Mouse (Mus musculus) midbrain, embryonic 11.5 days (tissue): ENCODE measurements around the gene Dhcr24. TPM values are rescaled to one million over a fixed set of nuclear protein-coding genes. Genes with fewer than 3 reads are reported as not detected.
A peak's percentile ranks its signal among the peaks of the same experiment; 100 is the strongest.

Experiments
- ATAC-seq: fragments of 200-750 bp; cut with Nextera tagmentation; 2 replicates; pipeline ENCODE4 v1.8.0; 2017; ENCODE audit warnings: moderate TSS enrichment, moderate library complexity; ENCODE audit not compliant: low FRiP score
- DNase-seq: peaks from one replicate; pipeline ENCODE4 v3.0.0; 2015; ENCODE audit warnings: low spot score; ENCODE audit errors: missing footprints
- H3K27ac ChIP-seq: fragments of 300-500 bp; sonication (generic); 2 replicates; pipeline ENCODE4 v1.5.1; 2014; ENCODE audit warnings: low read depth, low read length
- H3K27me3 ChIP-seq: fragments of 300-500 bp; sonication (generic); 2 replicates; pipeline ENCODE4 v1.6.1; 2014; ENCODE audit warnings: mild to moderate bottlenecking, low read length, moderate library complexity, mixed read lengths; ENCODE audit not compliant: control insufficient read depth, insufficient read depth
- H3K36me3 ChIP-seq: fragments of 300-500 bp; sonication (generic); 2 replicates; pipeline ENCODE4 v1.6.1; 2014; ENCODE audit warnings: mild to moderate bottlenecking, low read length, moderate library complexity, mixed read lengths; ENCODE audit not compliant: control insufficient read depth, insufficient read depth
- H3K4me1 ChIP-seq: fragments of 300-500 bp; sonication (generic); 2 replicates; pipeline ENCODE4 v1.6.1; 2014; ENCODE audit warnings: low read length; ENCODE audit not compliant: control insufficient read depth, insufficient read depth
- H3K4me2 ChIP-seq: fragments of 300-500 bp; sonication (generic); 2 replicates; pipeline ENCODE4 v1.6.1; 2014; ENCODE audit warnings: mild to moderate bottlenecking, moderate library complexity
- H3K4me3 ChIP-seq: fragments of 300-500 bp; sonication (generic); 2 replicates; pipeline ENCODE4 v1.5.1; 2014; ENCODE audit warnings: low read depth, low read length
- H3K9ac ChIP-seq: fragments of 300-500 bp; sonication (generic); 2 replicates; pipeline ENCODE4 v1.6.1; 2014; ENCODE audit warnings: low read length
- H3K9me3 ChIP-seq: fragments of 300-500 bp; sonication (generic); 2 replicates; pipeline ENCODE4 v1.6.1; 2016; ENCODE audit warnings: low read length; ENCODE audit not compliant: control insufficient read depth
- WGBS: fragments of 180-500 bp; shearing (Covaris S2); extraction: QIAGEN DNeasy Blood & Tissue Kit; methylation state at CpG from one replicate; pipeline ENCODE4 v1.1.7; 2014; 5-methylcytosine and 5-hydroxymethylcytosine counted together
- polyA plus RNA-seq: library from polyadenylated mRNA; unstranded; fragments of >200 nt; fragmentation: Nextera tagmentation; extraction: Ambion mirVana; gene quantifications from 2 replicates; pipeline ENCODE4 v1.2.1, GENCODE M21; 2014

Dhcr24 gene
- polyA plus RNA-seq, 1 experiment from 2014 or later = 27.1 TPM

- WGBS = 91% methylated on average over 5 of the region's 5 CpGs
- Histone ChIP-seq H3K36me3 (no peaks in the 10 kb centered on the region), H3K27ac (no peak overlapping the region), H3K27me3 (no peaks in the 10 kb centered on the region), H3K9ac (no peak overlapping the region), H3K9me3 (no peaks in the 10 kb centered on the region; the same call in 1 of the 2 replicates), H3K4me3 (no peak overlapping the region), H3K4me2 (no peak overlapping the region), H3K4me1 (peaks cover 11% of the 10 kb centered on the region)
- ATAC-seq = no peak
- no peak for DNase-seq
Observed at GRCm38 (mm10) chr4:106557262-106557661, 3.6 kb upstream of the Dhcr24 start.

DNA sequence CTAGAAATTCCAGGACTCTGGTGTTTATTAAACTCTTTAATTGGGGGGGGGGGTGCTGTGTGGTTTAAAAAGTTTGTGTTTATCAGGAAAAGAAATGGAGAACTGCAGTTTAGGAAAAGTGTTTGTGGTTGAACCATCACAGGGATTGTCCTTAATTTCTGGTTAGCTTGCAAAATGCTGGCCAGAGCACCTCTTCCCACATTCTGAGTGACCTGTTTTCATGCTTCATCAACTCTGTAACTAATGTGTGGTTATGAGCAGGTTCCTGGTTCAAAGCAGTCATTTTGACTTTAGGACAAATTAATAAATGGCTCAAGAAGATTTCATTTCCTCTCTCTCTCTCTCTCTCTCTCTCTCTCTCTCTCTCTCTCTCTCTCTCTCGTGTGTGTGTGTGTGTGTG lies 2.9 kb upstream of the Dhcr24 start:
- peaks cover 18% of the 10 kb centered on the region for H3K4me1 ChIP-seq
- H3K27ac ChIP-seq = no peak overlapping the region
- no peak overlapping the region for H3K9ac ChIP-seq
- DNase-seq (no peak), ATAC-seq (no peak)
- no peaks in the 10 kb centered on the region for H3K27me3 ChIP-seq
- H3K36me3 ChIP-seq = no peaks in the 10 kb centered on the region
- no peak overlapping the region for H3K4me2 ChIP-seq
- no CpG with 5 or more reads among the region's 1 CpGs for WGBS
- H3K9me3 ChIP-seq = no peaks in the 10 kb centered on the region
- no peak overlapping the region for H3K4me3 ChIP-seq

DNA sequence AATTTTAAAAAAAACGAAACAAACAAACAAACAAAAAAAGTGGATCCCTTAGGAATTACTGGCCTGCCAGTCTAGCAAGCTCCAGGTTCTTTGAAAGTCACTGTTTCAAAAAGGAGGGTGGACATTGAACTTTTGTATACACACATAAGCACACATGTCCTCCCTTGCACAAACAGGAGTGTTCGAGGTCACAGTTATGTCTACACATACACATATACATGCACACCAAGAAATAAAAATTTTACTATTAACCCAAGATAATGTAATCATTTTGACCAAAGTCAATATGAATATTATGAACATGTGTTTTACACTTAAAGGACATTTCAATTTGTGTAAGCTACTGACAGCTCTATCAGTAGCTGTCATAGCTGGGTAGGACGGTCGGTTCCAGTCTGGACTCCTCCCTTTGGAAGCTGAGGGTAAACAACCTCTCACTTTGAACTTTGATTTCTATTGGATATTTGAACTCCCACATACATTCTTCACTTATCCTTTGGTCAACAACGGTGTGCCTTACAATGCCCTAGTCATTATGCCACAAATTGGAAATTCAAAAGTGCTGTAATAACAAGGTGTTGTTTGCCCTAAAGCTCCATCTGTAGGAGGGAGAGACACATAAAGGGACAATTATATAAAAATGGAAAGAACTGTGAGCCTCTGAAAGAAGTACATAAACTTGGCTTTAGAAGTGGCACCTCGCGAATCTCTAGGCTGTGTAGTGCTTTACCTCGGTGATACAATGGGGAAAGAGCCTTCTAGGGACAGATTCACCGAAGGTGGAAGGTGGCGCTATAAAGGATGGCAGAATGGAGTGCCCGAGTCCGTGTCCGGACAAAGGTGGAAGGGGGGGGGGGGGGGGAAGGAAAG lies 1.3 kb upstream of the Dhcr24 start:
- Histone ChIP-seq H3K9ac (no peak overlapping the region), H3K9me3 (no peaks in the 10 kb centered on the region), H3K4me2 (peak overlapping the region; percentile 97), H3K4me1 (peaks cover 31% of the 10 kb centered on the region), H3K4me3 (peak overlapping the region; percentile 78; the same call in 1 of the 2 replicates), H3K27ac (peak overlapping the region; percentile 69; the same call in 1 of the 2 replicates), H3K36me3 (peaks cover 5% of the 10 kb centered on the region; the same call in 1 of the 2 replicates), H3K27me3 (no peaks in the 10 kb centered on the region)
- DNase-seq = no peak
- 36% methylated on average over 10 of the region's 13 CpGs for WGBS
- no peak for ATAC-seq

DNA sequence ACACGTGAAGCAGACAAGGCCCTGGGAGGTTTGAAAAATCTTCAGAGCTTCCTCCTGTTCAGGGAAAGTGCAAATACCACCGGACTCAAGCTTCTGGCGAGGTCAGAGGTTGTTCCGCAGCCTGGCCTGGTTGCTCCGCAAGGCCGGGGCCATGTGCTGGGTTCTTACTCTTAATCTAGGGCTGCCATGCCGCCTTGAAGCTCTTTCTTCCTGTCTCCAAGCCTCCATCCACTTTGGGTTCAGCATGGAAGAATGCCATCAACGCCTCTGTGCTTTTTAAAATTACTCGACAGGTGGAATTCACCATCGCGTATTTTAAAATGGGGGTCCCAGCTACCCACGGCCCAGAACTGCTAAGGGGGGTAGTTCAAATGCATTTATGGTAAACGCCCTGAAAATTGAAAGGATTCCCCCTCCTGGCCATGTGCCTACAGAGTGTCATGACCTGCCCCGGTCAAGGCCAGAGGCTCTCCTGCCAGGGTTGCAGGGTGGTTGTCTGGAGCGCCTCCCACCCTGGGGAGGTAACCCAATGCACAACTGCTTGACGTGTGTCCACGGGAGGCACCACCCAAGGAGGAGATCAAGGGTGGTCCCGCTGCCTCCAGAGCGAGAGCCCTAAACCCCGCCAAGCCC lies 509 bp upstream of the Dhcr24 start:
- DNase-seq = no peak
- under 1% methylated on average over 20 of the region's 20 CpGs for WGBS
- H3K36me3 ChIP-seq = peaks cover 5% of the 10 kb centered on the region; the same call in 1 of the 2 replicates

DNA sequence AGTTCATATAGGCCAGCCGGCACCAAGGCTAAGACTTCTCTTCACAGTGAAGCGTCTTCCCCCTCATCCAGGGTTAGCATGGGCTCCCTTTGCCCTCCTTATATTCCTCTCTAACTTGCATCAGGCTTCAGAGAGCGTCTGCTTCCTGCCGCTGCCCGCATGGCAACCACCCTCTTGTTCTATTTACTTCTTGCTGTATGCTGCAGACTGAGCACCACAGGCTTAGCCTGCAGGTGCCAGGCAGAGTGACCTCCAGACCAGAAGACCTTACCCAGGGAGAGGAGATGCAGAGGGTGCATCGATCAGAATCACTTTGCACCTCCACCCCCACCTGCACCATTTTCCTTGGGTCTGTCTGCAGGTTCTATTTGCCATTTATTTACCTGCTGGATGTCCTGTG lies 1.2 kb downstream of the Dhcr24 start:
- Histone ChIP-seq H3K4me2 (peak overlapping the region; percentile 97), H3K9ac (peak overlapping the region; percentile 81), H3K27ac (no peak overlapping the region), H3K4me3 (peak overlapping the region; percentile 78), H3K27me3 (no peaks in the 10 kb centered on the region), H3K4me1 (peaks cover 31% of the 10 kb centered on the region), H3K9me3 (no peaks in the 10 kb centered on the region), H3K36me3 (peaks cover 11% of the 10 kb centered on the region; the same call in 1 of the 2 replicates)
- no peak for ATAC-seq
- DNase-seq = no peak
- WGBS = 12% methylated on average over 6 of the region's 6 CpGs

More for the DNA sequence above, 509 bp upstream of the Dhcr24 start:
- peak overlapping the region; percentile 69; the same call in 1 of the 2 replicates for H3K27ac ChIP-seq
- H3K9ac ChIP-seq = peak overlapping the region; percentile 39
- H3K4me1 ChIP-seq = peaks cover 31% of the 10 kb centered on the region
- H3K27me3 ChIP-seq = no peaks in the 10 kb centered on the region
- H3K4me2 ChIP-seq = peak overlapping the region; percentile 97
- H3K4me3 ChIP-seq = peak overlapping the region; percentile 78
- no peaks in the 10 kb centered on the region for H3K9me3 ChIP-seq
- ATAC-seq = peak; percentile 2; the same call in 1 of the 2 replicates

DNA sequence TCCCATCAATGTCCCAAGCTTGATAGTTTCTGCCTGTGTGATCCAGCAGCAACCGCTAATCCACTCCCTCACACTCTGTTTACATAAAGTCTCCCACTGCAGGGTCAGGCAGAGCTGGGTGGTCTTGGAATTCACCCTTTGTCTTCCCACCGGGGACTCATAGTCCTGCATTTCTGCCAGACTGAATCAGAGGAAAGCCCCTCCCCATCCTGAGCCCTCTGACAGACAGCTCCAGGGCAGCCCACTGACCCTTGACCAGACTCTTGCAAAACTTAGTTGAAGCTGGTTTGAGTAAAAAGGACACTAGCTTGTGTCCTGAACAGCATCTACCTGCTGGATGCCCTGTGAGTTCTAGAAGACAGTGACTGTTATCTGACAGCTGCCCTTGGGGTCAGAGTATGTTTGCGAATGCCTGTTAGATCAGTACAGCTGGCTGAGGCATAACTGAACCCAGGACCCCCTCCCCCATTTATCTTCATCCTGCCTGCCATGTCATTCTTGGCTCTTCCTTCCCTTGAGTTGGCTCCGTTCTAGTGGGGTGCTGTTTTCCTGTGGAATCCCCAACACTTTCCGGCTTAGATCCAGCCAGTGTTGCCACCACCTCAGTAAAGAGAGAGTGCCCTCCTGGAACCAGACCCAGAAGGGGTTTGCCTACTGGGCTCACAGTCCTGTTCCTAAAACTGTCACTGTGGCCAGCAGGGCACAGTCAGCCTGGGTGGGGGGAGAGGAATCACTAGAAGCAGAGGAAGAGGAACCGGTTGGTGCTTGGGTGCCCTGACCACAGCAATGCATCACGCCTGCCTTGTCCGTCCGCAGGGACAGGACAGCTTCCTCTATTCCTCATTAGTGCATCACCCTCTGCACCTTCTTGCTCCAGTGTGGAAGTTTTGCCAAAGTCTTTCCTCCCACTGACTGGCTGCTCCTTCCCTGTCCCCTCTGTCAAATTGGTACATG lies 2.3 kb downstream of the Dhcr24 start:
- Histone ChIP-seq H3K27me3 (no peaks in the 10 kb centered on the region), H3K36me3 (peaks cover 15% of the 10 kb centered on the region; the same call in 1 of the 2 replicates), H3K4me1 (peaks cover 31% of the 10 kb centered on the region), H3K4me2 (peak overlapping the region; percentile 97), H3K27ac (no peak overlapping the region), H3K9ac (peak overlapping the region; percentile 81; the same call in 1 of the 2 replicates), H3K4me3 (peak overlapping the region; percentile 78), H3K9me3 (no peaks in the 10 kb centered on the region)
- 50% methylated on average over 9 of the region's 9 CpGs for WGBS
- DNase-seq (peak; percentile 91), ATAC-seq (no peak)

DNA sequence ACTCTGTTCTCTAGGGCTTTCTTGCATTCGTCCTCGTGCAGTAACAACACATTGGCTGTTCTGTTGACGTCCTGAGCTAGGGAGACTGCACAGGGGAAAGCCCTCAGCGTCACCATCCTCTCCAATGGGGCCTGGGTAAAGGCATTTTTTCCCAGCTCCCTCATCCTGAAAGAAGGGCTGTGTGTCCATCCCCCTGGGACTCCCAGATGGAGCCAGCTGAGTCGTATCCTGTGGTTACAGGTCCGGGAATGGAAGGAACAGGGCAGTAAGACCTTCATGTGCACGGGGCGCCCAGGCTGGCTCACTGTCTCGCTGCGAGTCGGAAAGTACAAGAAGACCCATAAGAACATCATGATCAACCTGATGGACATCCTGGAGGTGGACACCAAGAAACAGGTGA lies 3.3 kb downstream of the Dhcr24 start:
- 94% methylated on average over 11 of the region's 11 CpGs for WGBS
- Histone ChIP-seq H3K4me3 (no peak overlapping the region), H3K4me2 (no peak overlapping the region)

DNA sequence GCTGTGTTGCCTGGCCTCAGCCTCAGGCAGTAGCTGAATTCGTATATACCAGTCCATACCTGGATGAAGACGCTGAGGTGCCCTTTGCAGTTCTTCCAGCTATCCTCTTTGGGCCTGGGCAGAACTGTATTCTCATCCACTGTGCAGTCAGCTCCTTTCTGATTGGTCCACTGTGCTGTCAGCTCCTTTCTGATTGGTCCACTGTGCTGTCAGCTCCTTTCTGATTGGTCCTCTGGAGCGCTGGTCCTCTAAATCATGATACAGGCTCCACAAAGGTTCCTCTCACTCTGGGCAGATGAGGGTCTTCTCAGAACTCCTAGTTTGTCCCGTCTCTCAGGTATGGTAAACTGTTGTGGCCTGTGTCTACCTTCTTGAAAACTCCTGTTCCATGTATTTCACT lies 8.8 kb downstream of the Dhcr24 start:
- no peak overlapping the region for H3K4me3 ChIP-seq
- H3K36me3 ChIP-seq = peaks cover 25% of the 10 kb centered on the region
- 89% methylated on average over 4 of the region's 4 CpGs for WGBS
- no peak overlapping the region for H3K4me2 ChIP-seq
- no peaks in the 10 kb centered on the region for H3K4me1 ChIP-seq
- no peaks in the 10 kb centered on the region for H3K9me3 ChIP-seq
- ATAC-seq (no peak), DNase-seq (peak; percentile 75)
- no peak overlapping the region for H3K27ac ChIP-seq
- H3K9ac ChIP-seq = no peak overlapping the region
- H3K27me3 ChIP-seq = no peaks in the 10 kb centered on the region

More for the DNA sequence above, 3.3 kb downstream of the Dhcr24 start:
- no peaks in the 10 kb centered on the region for H3K9me3 ChIP-seq
- DNase-seq (no peak), ATAC-seq (no peak)
- no peak overlapping the region for H3K27ac ChIP-seq
- peaks cover 31% of the 10 kb centered on the region for H3K4me1 ChIP-seq
- peaks cover 15% of the 10 kb centered on the region; the same call in 1 of the 2 replicates for H3K36me3 ChIP-seq
- no peaks in the 10 kb centered on the region for H3K27me3 ChIP-seq
- no peak overlapping the region for H3K9ac ChIP-seq
